Mouse (Mus musculus) naive thymus-derived CD4-positive, alpha-beta T cell, adult 2 months (primary cell): ENCODE data around the gene Gm16485.

Experiments
- DNase-seq: peaks from one replicate; pipeline ENCODE4 v3.0.0-alpha.2; 2011; ENCODE audit warnings: low read depth

The Gm16485 gene

DNA sequence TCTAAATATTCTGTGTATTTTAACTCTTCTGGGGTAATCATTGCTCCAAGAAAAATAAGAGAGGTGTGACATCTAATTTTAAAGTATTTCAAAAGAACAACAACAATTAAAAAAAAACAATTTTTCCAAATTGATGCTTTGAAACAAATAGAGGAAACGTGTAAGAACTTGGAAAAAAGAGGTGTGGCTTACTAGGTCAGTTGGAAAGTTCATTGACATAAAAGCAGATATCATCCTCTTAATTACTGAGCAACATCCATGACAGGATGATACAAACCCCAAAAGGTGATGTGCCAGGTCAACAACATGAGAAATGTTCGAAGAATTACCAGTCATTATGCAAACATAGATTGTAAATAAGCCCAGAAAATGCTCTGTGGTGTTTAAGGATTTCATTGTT is at the start of gene Gm16485:
Gm16485 (plus strand) TSS at position 301 of the 400 bp plus-strand sequence.
- no peak for DNase-seq

DNA sequence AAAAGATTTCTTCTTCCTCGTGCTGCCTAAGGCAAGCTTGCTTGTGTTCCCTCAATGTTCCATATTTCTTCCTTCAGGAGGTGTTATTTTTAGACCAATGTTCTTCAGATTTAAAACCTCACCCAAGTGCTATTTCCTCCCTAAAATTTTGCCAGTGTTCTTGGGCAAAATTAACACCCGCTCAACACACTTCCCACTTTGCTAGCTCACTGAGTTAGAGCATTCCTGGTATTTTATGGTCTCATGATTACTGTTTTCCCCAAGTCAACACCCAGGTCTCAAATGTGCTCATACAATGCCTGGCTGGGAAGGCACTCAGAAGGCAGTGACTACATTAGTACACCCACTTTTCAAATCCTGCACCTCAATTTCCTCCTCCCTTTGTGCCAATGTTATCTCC is 44.0 kb upstream of the Gm16485 start:
- DNase-seq: no peak

- DNase-seq: no peak
These were observed 33.8 kb upstream of the Gm16485 start for GRCm38 (mm10) chr9:8937753-8938152.

GRCm38 (mm10) chr9:8953306-8953705 is 18.3 kb upstream of the Gm16485 start:
- DNase-seq: no peak

GRCm38 (mm10) chr9:8964512-8965133 is 7.0 kb upstream of the Gm16485 start:
- peak; percentile 1 for DNase-seq

GRCm38 (mm10) chr9:8970240-8970639 is 1.4 kb upstream of the Gm16485 start:
- no peak for DNase-seq

- no peak for DNase-seq
These were observed 6.2 kb downstream of the Gm16485 start for GRCm38 (mm10) chr9:8977775-8978174.

DNA sequence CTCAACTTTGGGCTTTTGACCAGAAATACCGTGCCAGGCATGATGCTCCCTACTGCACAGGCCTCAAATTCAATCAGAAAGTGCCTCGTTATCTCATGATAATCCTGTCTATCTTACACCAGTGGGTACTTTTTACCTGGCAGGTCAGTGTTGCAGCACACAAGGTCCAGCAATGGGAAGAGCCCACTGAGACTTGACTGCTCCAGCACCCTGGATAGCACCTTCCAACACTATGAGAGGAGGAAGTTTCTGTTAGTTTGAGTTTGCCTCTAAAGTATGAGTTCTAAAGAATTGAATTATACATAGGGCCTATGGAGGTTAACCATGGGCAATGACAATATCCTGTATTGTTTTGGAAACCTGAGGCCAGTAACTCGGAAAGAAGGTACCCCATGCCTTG is 10.7 kb downstream of the Gm16485 start:
- DNase-seq: no peak

GRCm38 (mm10) chr9:8996494-8996893 is 24.9 kb downstream of the Gm16485 start:
- DNase-seq: no peak

DNA sequence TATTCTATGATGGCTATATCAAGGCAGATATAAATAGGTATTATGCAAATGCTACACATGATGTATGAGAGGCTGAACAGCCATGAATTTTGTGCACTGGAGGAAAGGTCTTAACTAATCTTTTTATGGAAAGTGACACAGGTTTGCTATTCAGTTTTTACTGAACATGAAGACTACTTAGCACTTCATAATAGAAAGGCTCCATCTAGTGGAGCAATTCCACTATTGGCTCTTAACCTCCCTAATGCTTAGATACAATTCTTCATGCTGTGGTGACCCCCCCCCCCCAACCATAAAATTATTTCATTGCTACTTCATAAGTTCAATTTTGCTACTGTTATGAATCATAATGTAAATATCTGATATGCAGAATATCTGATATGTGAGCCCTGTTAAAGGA is 29.6 kb downstream of the Gm16485 start:
- DNase-seq: no peak

- DNase-seq: no peak
These were observed 43.5 kb downstream of the Gm16485 start for GRCm38 (mm10) chr9:9015108-9015507.
